Mouse (Mus musculus): ENCODE measurements at regions not wholly inside any gene's neighbourhood (a gene's known extent, or its start where the extent isn't known, plus 50 kb on each side); places are given as distances from the start of the nearest gene placed in this dataset.

- DNase-seq, result no peak
Measured at GRCm38 (mm10) chr2:178930125-178930524, 499.8 kb downstream of the Cdh26 start.

GRCm38 (mm10) chr2:178948471-178948870 is 493.8 kb upstream of the Cdh4 start:
- no peak for DNase-seq

- DNase-seq, result no peak
Measured at GRCm38 (mm10) chr2:178949103-178949502, 493.1 kb upstream of the Cdh4 start.

- no peak for DNase-seq
Measured at GRCm38 (mm10) chr2:178950304-178950703, 491.9 kb upstream of the Cdh4 start.

GRCm38 (mm10) chr2:178954420-178955067 is 487.7 kb upstream of the Cdh4 start:
- DNase-seq, result peak in 1 of 2 experiments; percentile 7

GRCm38 (mm10) chr2:178958829-178959228 is 483.4 kb upstream of the Cdh4 start:
- DNase-seq, result no peak

- no peak for DNase-seq
Measured at GRCm38 (mm10) chr2:178959603-178960002, 482.6 kb upstream of the Cdh4 start.

- no peak for DNase-seq
Measured at GRCm38 (mm10) chr2:178967584-178968365, 474.5 kb upstream of the Cdh4 start.

GRCm38 (mm10) chr2:178969732-178970131 is 472.5 kb upstream of the Cdh4 start:
- no peak for DNase-seq

- DNase-seq, result no peak
Measured at GRCm38 (mm10) chr2:178975366-178975765, 466.9 kb upstream of the Cdh4 start.

GRCm38 (mm10) chr2:178976046-178976445 is 466.2 kb upstream of the Cdh4 start:
- no peak for DNase-seq

GRCm38 (mm10) chr2:178976495-178976894 is 465.7 kb upstream of the Cdh4 start:
- DNase-seq, result no peak

- DNase-seq, result no peak
Measured at GRCm38 (mm10) chr2:178979451-178979850, 462.8 kb upstream of the Cdh4 start.

GRCm38 (mm10) chr2:178981736-178982502 is 460.3 kb upstream of the Cdh4 start:
- no peak for DNase-seq

GRCm38 (mm10) chr2:178983801-178984200 is 458.4 kb upstream of the Cdh4 start:
- no peak for DNase-seq

GRCm38 (mm10) chr2:178987935-178988334 is 454.3 kb upstream of the Cdh4 start:
- no peak for DNase-seq

- no peak for DNase-seq
Measured at GRCm38 (mm10) chr2:178989291-178989690, 452.9 kb upstream of the Cdh4 start.

- DNase-seq, result no peak
Measured at GRCm38 (mm10) chr2:178989784-178990183, 452.4 kb upstream of the Cdh4 start.

- no peak for DNase-seq
Measured at GRCm38 (mm10) chr2:178990959-178991358, 451.3 kb upstream of the Cdh4 start.

GRCm38 (mm10) chr2:178992334-178993116 is 449.7 kb upstream of the Cdh4 start:
- no peak for DNase-seq

- no peak for DNase-seq
Measured at GRCm38 (mm10) chr2:178997921-178998320, 444.3 kb upstream of the Cdh4 start.

GRCm38 (mm10) chr2:179000448-179001081 is 441.7 kb upstream of the Cdh4 start:
- no peak for DNase-seq
